Comparison of ENCODE assay signal across 9 mouse cellular contexts in genomic region chr10:74203650-74204049, GRCm38 (mm10).
DNase-seq lines count a peak whose midpoint lies in the region; ATAC-seq and TF ChIP-seq lines count a peak whose summit lies in the region.
"Had no signal": no experiment of that assay in that cellular context is flagged by ENCODE, and none has a peak within 500 bp of the region (broad histone marks: within the 10 kb centered on the region; RNA-seq: fewer than 3 reads in every experiment).

No protein-coding gene starts in this region.

- no peaks in the 10 kb centered on the region for H3K4me1 ChIP-seq in heart, adult 2 months (ENCODE audit: control insufficient read depth, insufficient read depth, low read length)
- H3K4me1 ChIP-seq in heart, embryonic 10.5 days = no peaks in the 10 kb centered on the region
- no peaks in the 10 kb centered on the region for H3K4me1 ChIP-seq in forebrain, embryonic 15.5 days
- no peaks in the 10 kb centered on the region for H3K4me1 ChIP-seq in midbrain, postnatal 0 days (ENCODE audit: insufficient read depth, low read length)
- H3K4me1 ChIP-seq in thymus, adult 2 months (replicated peaks; ENCODE audit: control insufficient read depth, insufficient read depth, low read length) = no peaks in the 10 kb centered on the region
- H3K4me1 ChIP-seq: liver, embryonic 13.5 days had no signal

- ATAC-seq in forebrain, embryonic 15.5 days (replicated peaks) = 0 out of 2 replicates have a peak, but pooled peaks have one; percentile 29
- no peak for ATAC-seq in midbrain, postnatal 0 days (ENCODE audit: low FRiP score)

- H3K27ac ChIP-seq in heart, adult 2 months = no peak overlapping the region
- no peak overlapping the region for H3K27ac ChIP-seq in heart, embryonic 10.5 days
- no peak overlapping the region for H3K27ac ChIP-seq in forebrain, embryonic 15.5 days (replicated peaks)
- no peak overlapping the region for H3K27ac ChIP-seq in midbrain, postnatal 0 days (ENCODE audit: low read depth, low read length)
- no peak overlapping the region for H3K27ac ChIP-seq in thymus, adult 2 months (ENCODE audit: control insufficient read depth, insufficient read depth, low read length)
- H3K27ac ChIP-seq: liver, embryonic 13.5 days had no signal

- H3K4me3 ChIP-seq in heart, adult 2 months = no peak overlapping the region
- H3K4me3 ChIP-seq in heart, embryonic 10.5 days = no peak overlapping the region
- no peak overlapping the region for H3K4me3 ChIP-seq in forebrain, embryonic 15.5 days
- no peak overlapping the region for H3K4me3 ChIP-seq in midbrain, postnatal 0 days (ENCODE audit: low read depth, low read length)
- H3K4me3 ChIP-seq in thymus, adult 2 months (ENCODE audit: control insufficient read depth, insufficient read depth, low read length) = no peak overlapping the region
- H3K4me3 ChIP-seq: liver, embryonic 13.5 days had no signal

- TF ChIP-seq POLR2A in heart, adult 2 months (IDR thresholded peaks at IDR 0.05; ENCODE audit: insufficient read depth, low read depth, low read length) = no peak
- no peak for TF ChIP-seq POLR2A in thymus, adult 2 months (IDR thresholded peaks at IDR 0.05; ENCODE audit: control insufficient read depth, extremely low read depth, insufficient read depth, low read length, poor library complexity)

- TF ChIP-seq CTCF in heart, adult 2 months (IDR thresholded peaks at IDR 0.05) = peak; percentile 63
- peak; percentile 89 for TF ChIP-seq CTCF in midbrain, postnatal 0 days (IDR thresholded peaks at IDR 0.05)
- TF ChIP-seq CTCF in thymus, adult 2 months (IDR thresholded peaks at IDR 0.05; ENCODE audit: borderline replicate concordance, control insufficient read depth, extremely low read depth, insufficient read depth, low read length, poor library complexity) = no peak

- no peaks in the 10 kb centered on the region for H3K27me3 ChIP-seq in heart, adult 2 months (ENCODE audit: control insufficient read depth, insufficient read depth, low read length)
- no peaks in the 10 kb centered on the region for H3K27me3 ChIP-seq in heart, embryonic 10.5 days (ENCODE audit: insufficient read depth, poor library complexity, severe bottlenecking)
- no peaks in the 10 kb centered on the region for H3K27me3 ChIP-seq in forebrain, embryonic 15.5 days
- H3K27me3 ChIP-seq in midbrain, postnatal 0 days (ENCODE audit: insufficient read depth, low read length) = no peaks in the 10 kb centered on the region
- no peaks in the 10 kb centered on the region for H3K27me3 ChIP-seq in thymus, adult 2 months (ENCODE audit: control insufficient read depth, insufficient read depth, low read length)
- H3K27me3 ChIP-seq: liver, embryonic 13.5 days had no signal

- no peak overlapping the region for H3K4me2 ChIP-seq in forebrain, embryonic 15.5 days (replicated peaks)
- H3K4me2 ChIP-seq in midbrain, postnatal 0 days (ENCODE audit: low read depth, low read length, poor library complexity, severe bottlenecking) = no peak overlapping the region
- H3K4me2 ChIP-seq: liver, embryonic 13.5 days had no signal

- no peaks in the 10 kb centered on the region for H3K36me3 ChIP-seq in heart, adult 2 months (ENCODE audit: control insufficient read depth, insufficient read depth, low read length)
- H3K36me3 ChIP-seq in heart, embryonic 10.5 days = no peaks in the 10 kb centered on the region
- no peaks in the 10 kb centered on the region for H3K36me3 ChIP-seq in forebrain, embryonic 15.5 days
- no peaks in the 10 kb centered on the region for H3K36me3 ChIP-seq in midbrain, postnatal 0 days (ENCODE audit: insufficient read depth, low read length)
- no peaks in the 10 kb centered on the region for H3K36me3 ChIP-seq in thymus, adult 2 months (ENCODE audit: control insufficient read depth, insufficient read depth, low read length)
- H3K36me3 ChIP-seq: liver, embryonic 13.5 days had no signal

- intact Hi-C loops in heart, adult 2 months (cut with DNase I) = no loop called here

- no peaks in the 10 kb centered on the region for H3K9me3 ChIP-seq in heart, embryonic 10.5 days
- no peaks in the 10 kb centered on the region for H3K9me3 ChIP-seq in forebrain, embryonic 15.5 days
- no peaks in the 10 kb centered on the region for H3K9me3 ChIP-seq in midbrain, postnatal 0 days (ENCODE audit: low read length)
- H3K9me3 ChIP-seq: liver, embryonic 13.5 days had no signal

- no peaks in the 10 kb centered on the region for H3K79me2 ChIP-seq in heart, adult 2 months (replicated peaks; ENCODE audit: control insufficient read depth, insufficient read depth, low read length)

- no peak overlapping the region for H3K9ac ChIP-seq in heart, adult 2 months (ENCODE audit: low read depth, low read length)
- H3K9ac ChIP-seq in forebrain, embryonic 15.5 days (replicated peaks) = no peak overlapping the region
- no peak overlapping the region for H3K9ac ChIP-seq in midbrain, postnatal 0 days (replicated peaks; ENCODE audit: low read length, poor library complexity, severe bottlenecking)
- H3K9ac ChIP-seq: liver, embryonic 13.5 days had no signal

- no peak for TF ChIP-seq EP300 in heart, adult 2 months (IDR thresholded peaks at IDR 0.05; ENCODE audit: insufficient read depth, low read depth, low read length)

- DNase-seq in heart, adult 2 months = no peak
- no peak for DNase-seq in heart, embryonic 10.5 days (ENCODE audit: low spot score)
- peak; percentile 5 for DNase-seq in ovary, postnatal 14 days (ENCODE audit: low spot score)
- no peak for DNase-seq in ovary, postnatal 36 days (ENCODE audit: low spot score)
- DNase-seq in midbrain, postnatal 0 days (ENCODE audit: low spot score) = peak; percentile 74
- no peak for DNase-seq in thymus, adult 2 months
- DNase-seq in spleen, adult 18-20 months = no peak
- DNase-seq: liver, embryonic 13.5 days had no signal

Comparison
In these comparisons a context has a peak if more than half of its experiments do, and no peak if none do; other contexts are left out.
1. DNase-seq: peak in ovary, postnatal 14 days (single experiment) and midbrain, postnatal 0 days (single experiment); none in heart, adult 2 months (0 of 2), heart, embryonic 10.5 days (single experiment), ovary, postnatal 36 days (single experiment), thymus, adult 2 months (single experiment) and spleen, adult 18-20 months (0 of 2).